Mouse (Mus musculus) lung, adult 2 months (tissue): Measurements from ENCODE around the gene Mapk12.

Experiments
- CTCF ChIP-seq: fragments of 200-500 bp; IDR thresholded peaks from 2 replicates; pipeline ENCODE4 v1.5.1; 2011; ENCODE audit warnings: mild to moderate bottlenecking, low read length, control low read depth; ENCODE audit not compliant: insufficient read depth
- POLR2A ChIP-seq: fragments of 200-500 bp; IDR thresholded peaks from 2 replicates; pipeline ENCODE4 v1.6.1; 2011; ENCODE audit warnings: low read depth, mild to moderate bottlenecking, control low read depth, low read length, borderline replicate concordance; ENCODE audit errors: extremely low read depth

DNA sequence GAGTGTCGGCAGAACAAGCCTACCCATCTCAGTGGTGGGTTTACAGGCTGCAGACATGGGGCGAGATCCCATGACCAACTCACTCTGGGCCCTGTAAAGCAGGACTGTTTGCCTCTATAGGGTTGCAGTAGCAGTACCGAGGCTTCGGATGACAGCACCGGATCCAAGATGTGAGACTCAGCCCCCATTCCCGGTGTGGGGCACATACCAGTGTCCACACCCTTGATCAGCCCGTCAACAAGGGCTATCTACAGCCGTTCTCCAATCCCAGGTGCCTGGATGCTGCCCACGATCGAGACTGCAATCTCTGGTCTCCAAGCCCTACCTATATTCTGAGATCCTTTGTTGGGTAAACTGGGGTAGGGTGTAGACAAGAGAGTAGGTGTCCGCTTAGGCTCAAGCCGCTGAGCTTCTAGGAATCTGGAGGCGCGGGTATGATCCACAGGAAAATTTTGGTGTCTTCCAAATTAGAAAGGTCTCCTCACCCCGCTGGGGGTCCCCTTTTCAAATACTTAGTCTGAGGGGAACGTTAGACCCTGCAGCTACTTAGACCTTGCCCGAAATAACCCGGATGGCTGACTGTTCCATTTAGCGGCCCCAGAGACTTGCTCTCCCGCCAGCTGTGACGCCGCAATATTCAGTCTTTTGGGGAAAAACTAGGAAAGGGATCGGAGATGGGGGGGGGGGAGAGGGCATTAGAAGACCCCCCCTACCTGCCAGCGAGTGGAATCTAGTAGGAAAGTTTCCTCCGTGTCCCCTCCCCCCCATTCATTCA lies 8.2 kb upstream of the Mapk12 start:
- TF ChIP-seq POLR2A: no peak
- no peak for TF ChIP-seq CTCF
